Mouse (Mus musculus): Measurements from ENCODE around the gene Plekhm3. TPM values are rescaled to one million over a fixed set of nuclear protein-coding genes. Genes with fewer than 3 reads are reported as not detected.

Plekhm3 gene
- polyA plus RNA-seq, 1 experiment from 2014 or later = 11.8 TPM

Other genes with a start within 250 kb of the Plekhm3 start
- 0.40 and 0.46 TPM in 2 replicates for gene Fzd5, start 219.1 kb downstream of the Plekhm3 start, polyA plus RNA-seq (2015; fragmentation: Nextera tagmentation; extraction: Ambion mirVana)
- 0.12 and 0.36 TPM in 2 replicates for gene Akr1cl, start 75.9 kb upstream of the Plekhm3 start, polyA plus RNA-seq (2015; fragmentation: Nextera tagmentation; extraction: Ambion mirVana)
- gene Cryge, start 94.3 kb upstream of the Plekhm3 start, polyA plus RNA-seq (2015; fragmentation: Nextera tagmentation; extraction: Ambion mirVana) = not detected in 2 replicates
- gene Crygd, start 106.6 kb upstream of the Plekhm3 start, polyA plus RNA-seq (2015; fragmentation: Nextera tagmentation; extraction: Ambion mirVana) = not detected in 2 replicates
- not detected in 2 replicates for gene Crygc, start 116.9 kb upstream of the Plekhm3 start, polyA plus RNA-seq (2015; fragmentation: Nextera tagmentation; extraction: Ambion mirVana)
- gene Crygb, start 125.5 kb upstream of the Plekhm3 start, polyA plus RNA-seq (2015; fragmentation: Nextera tagmentation; extraction: Ambion mirVana) = 0.30 TPM in 1 of 2 replicates, not detected in the other
- not detected in 2 replicates for gene Cryga, start 146.5 kb upstream of the Plekhm3 start, polyA plus RNA-seq (2015; fragmentation: Nextera tagmentation; extraction: Ambion mirVana)
- gene Gm28845, start 162.7 kb upstream of the Plekhm3 start, polyA plus RNA-seq (2015; fragmentation: Nextera tagmentation; extraction: Ambion mirVana) = not detected in 2 replicates
- 0.26 and 0.27 TPM in 2 replicates for gene D630023F18Rik, start 166.4 kb upstream of the Plekhm3 start, polyA plus RNA-seq (2015; fragmentation: Nextera tagmentation; extraction: Ambion mirVana)
- 517 and 568 TPM in 2 replicates for gene Idh1, start 229.7 kb upstream of the Plekhm3 start, polyA plus RNA-seq (2015; fragmentation: Nextera tagmentation; extraction: Ambion mirVana)
- 14.4 and 16.2 TPM in 2 replicates for gene Pikfyve, start 229.9 kb upstream of the Plekhm3 start, polyA plus RNA-seq (2015; fragmentation: Nextera tagmentation; extraction: Ambion mirVana)

Measured in midbrain, embryonic 13.5 days (tissue).